In genomic region chr2:20894100-20894690, GRCm38 (mm10) we compare ENCODE assay signal across 8 mouse cellular contexts.
A peak's percentile ranks its signal among the peaks of the same experiment; 100 is the strongest.
DNase-seq lines count a peak whose midpoint lies in the region; ATAC-seq and TF ChIP-seq lines count a peak whose summit lies in the region.

No protein-coding gene starts in this region.

- no peak overlapping the region for H3K4me3 ChIP-seq in testis, adult 2 months (ENCODE audit: control insufficient read depth, low read depth, low read length)
- H3K4me3 ChIP-seq in heart, embryonic 16.5 days (ENCODE audit: low read length) = no peak overlapping the region
- H3K4me3 ChIP-seq in liver, embryonic 12.5 days = no peak overlapping the region
- H3K4me3 ChIP-seq in neural tube, embryonic 11.5 days (ENCODE audit: low read depth, low read length) = no peak overlapping the region

- no peaks in the 10 kb centered on the region for H3K9me3 ChIP-seq in heart, embryonic 16.5 days (replicated peaks; ENCODE audit: control insufficient read depth, low read length)
- H3K9me3 ChIP-seq in liver, embryonic 12.5 days (replicated peaks) = no peaks in the 10 kb centered on the region
- H3K9me3 ChIP-seq in neural tube, embryonic 11.5 days (ENCODE audit: control insufficient read depth, low read length) = no peaks in the 10 kb centered on the region

- H3K36me3 ChIP-seq in testis, adult 2 months (ENCODE audit: control insufficient read depth, insufficient read depth, low read length) = no peaks in the 10 kb centered on the region
- no peaks in the 10 kb centered on the region for H3K36me3 ChIP-seq in heart, embryonic 16.5 days (ENCODE audit: control insufficient read depth, insufficient read depth)
- H3K36me3 ChIP-seq in liver, embryonic 12.5 days = peaks cover 17% of the 10 kb centered on the region
- no peaks in the 10 kb centered on the region for H3K36me3 ChIP-seq in neural tube, embryonic 11.5 days (ENCODE audit: control insufficient read depth, insufficient read depth, low read length)

- 0 out of 2 replicates have a peak, but pooled peaks have one; percentile 9 for TF ChIP-seq CTCF in testis, adult 2 months (IDR thresholded peaks at IDR 0.05; ENCODE audit: control insufficient read depth, insufficient read depth, insufficient replicate concordance, low read depth, low read length)

- ATAC-seq in heart, embryonic 16.5 days (replicated peaks; ENCODE audit: extremely low read depth, insufficient read depth, low FRiP score) = peak; percentile 65
- peak; percentile 42; the same call in 1 of the 2 replicates for ATAC-seq in liver, embryonic 12.5 days
- ATAC-seq in neural tube, embryonic 11.5 days (ENCODE audit: insufficient read depth, low FRiP score, low TSS enrichment) = peak; percentile 52

- 36% methylated on average over 5 of the region's 5 CpGs for WGBS in heart, embryonic 16.5 days
- WGBS in liver, embryonic 12.5 days (ENCODE audit: insufficient replicate concordance) = 21% methylated on average over 5 of the region's 5 CpGs
- 54% methylated on average over 5 of the region's 5 CpGs for WGBS in neural tube, embryonic 11.5 days

- no peaks in the 10 kb centered on the region for H3K27me3 ChIP-seq in testis, adult 2 months (ENCODE audit: control insufficient read depth, insufficient read depth, low read length)
- H3K27me3 ChIP-seq in heart, embryonic 16.5 days (ENCODE audit: control insufficient read depth, insufficient read depth, low read length) = no peaks in the 10 kb centered on the region
- H3K27me3 ChIP-seq in liver, embryonic 12.5 days (replicated peaks) = no peaks in the 10 kb centered on the region
- no peaks in the 10 kb centered on the region for H3K27me3 ChIP-seq in neural tube, embryonic 11.5 days (ENCODE audit: control insufficient read depth, insufficient read depth, low read length)

- no peak for TF ChIP-seq POLR2A in testis, adult 2 months (IDR thresholded peaks at IDR 0.05; ENCODE audit: control insufficient read depth, low read depth, low read length)

- no peak overlapping the region for H3K9ac ChIP-seq in heart, embryonic 16.5 days (ENCODE audit: low read length)
- H3K9ac ChIP-seq in liver, embryonic 12.5 days = no peak overlapping the region
- H3K9ac ChIP-seq in neural tube, embryonic 11.5 days (ENCODE audit: low read length) = no peak overlapping the region

- DNase-seq in testis, postnatal 14 days (ENCODE audit: low spot score) = no peak
- DNase-seq in cerebellum, postnatal 10 days = peak; percentile 76 to 77
- peak; percentile 48 for DNase-seq in neural tube, embryonic 11.5 days (ENCODE audit: low spot score)
- DNase-seq in ovary, postnatal 14 days (ENCODE audit: low spot score) = no peak
- DNase-seq in gastrocnemius, postnatal 4 days (ENCODE audit: low spot score in 2 of 2) = no peak

- H3K27ac ChIP-seq in testis, adult 2 months (ENCODE audit: control insufficient read depth, insufficient read depth, low read depth, low read length) = no peak overlapping the region
- H3K27ac ChIP-seq in heart, embryonic 16.5 days (ENCODE audit: low read length) = no peak overlapping the region
- no peak overlapping the region for H3K27ac ChIP-seq in liver, embryonic 12.5 days
- H3K27ac ChIP-seq in neural tube, embryonic 11.5 days (ENCODE audit: low read depth, low read length) = no peak overlapping the region

- no peaks in the 10 kb centered on the region; the same call in 1 of the 2 replicates for H3K4me1 ChIP-seq in testis, adult 2 months (ENCODE audit: control insufficient read depth, insufficient read depth, low read length)
- peaks cover 7% of the 10 kb centered on the region for H3K4me1 ChIP-seq in heart, embryonic 16.5 days (ENCODE audit: control insufficient read depth, insufficient read depth, low read length)
- peaks cover 10% of the 10 kb centered on the region for H3K4me1 ChIP-seq in liver, embryonic 12.5 days
- H3K4me1 ChIP-seq in neural tube, embryonic 11.5 days (ENCODE audit: control insufficient read depth, insufficient read depth, low read length) = no peaks in the 10 kb centered on the region

- H3K4me2 ChIP-seq in heart, embryonic 16.5 days (ENCODE audit: low read depth, low read length) = no peak overlapping the region
- H3K4me2 ChIP-seq in liver, embryonic 12.5 days = no peak overlapping the region
- H3K4me2 ChIP-seq in neural tube, embryonic 11.5 days (ENCODE audit: low read depth) = no peak overlapping the region

Comparison
In these comparisons a context has a peak if more than half of its experiments do, and no peak if none do; other contexts are left out.
1. DNase-seq: peak in cerebellum, postnatal 10 days (2 of 2) and neural tube, embryonic 11.5 days (single experiment); none in testis, postnatal 14 days (single experiment), ovary, postnatal 14 days (single experiment) and gastrocnemius, postnatal 4 days (0 of 2).
2. Peak in every context shown above with its lines, with median percentiles within 50 percentile points of each other: ATAC-seq.